Comparison of ENCODE assay signal across 8 mouse cellular contexts in the genomic region with DNA sequence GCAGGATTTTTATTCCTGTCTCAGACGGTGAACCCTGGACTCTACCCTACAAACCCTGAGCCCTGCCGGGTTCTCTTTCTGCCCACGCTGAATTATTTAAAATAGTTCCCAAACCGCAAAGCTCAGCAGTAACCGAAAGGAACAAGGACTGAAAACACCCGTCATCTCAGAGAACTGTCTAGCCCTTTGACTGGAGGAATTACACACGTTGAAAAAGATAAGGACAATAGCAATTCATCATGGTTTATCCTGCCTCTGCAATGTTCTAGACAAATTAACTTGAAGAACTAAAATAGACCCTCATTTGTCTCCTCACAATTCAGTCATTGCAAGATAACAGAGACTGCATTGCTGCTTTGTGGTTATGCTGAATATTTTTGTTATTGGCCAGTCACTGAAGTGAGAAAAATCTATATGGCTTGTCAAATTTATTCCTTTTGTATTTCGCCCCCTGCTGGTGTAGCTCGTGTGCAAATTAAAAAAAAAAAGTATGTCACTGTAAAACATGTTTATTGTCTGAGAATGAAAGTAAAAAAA. TPM values are rescaled to one million over a fixed set of nuclear protein-coding genes. Genes with fewer than 3 reads are reported as not detected.
A peak's percentile ranks its signal among the peaks of the same experiment; 100 is the strongest.
DNase-seq lines count a peak whose midpoint lies in the region; ATAC-seq and TF ChIP-seq lines count a peak whose summit lies in the region.

No protein-coding gene starts in this region.

- peak overlapping the region; percentile 67 for H3K4me2 ChIP-seq in midbrain, embryonic 12.5 days (replicated peaks)

- H3K4me1 ChIP-seq in cortical plate, adult 2 months (ENCODE audit: control insufficient read depth, insufficient read depth, low read length) = no peaks in the 10 kb centered on the region
- H3K4me1 ChIP-seq in limb, embryonic 10.5 days = 0 out of 2 replicates have a peak, but pooled peaks cover 13% of the 10 kb centered on the region
- H3K4me1 ChIP-seq in midbrain, embryonic 12.5 days = peaks cover 4% of the 10 kb centered on the region; the same call in 1 of the 2 replicates

- DNase-seq in urinary bladder, postnatal 36 days (ENCODE audit: low spot score in 2 of 2) = peak; percentile 28
- no peak for DNase-seq in urinary bladder, adult 2 months (ENCODE audit: low spot score)
- DNase-seq in kidney, adult 11 months = peak; percentile 64
- peak; percentile 37 for DNase-seq in limb, embryonic 10.5 days (ENCODE audit: low spot score)
- peak; percentile 63 to 84 for DNase-seq in spleen, postnatal 10 days (ENCODE audit: low spot score in 2 of 2)

- peak overlapping the region; percentile 95 for H3K27ac ChIP-seq in cortical plate, adult 2 months (ENCODE audit: insufficient read depth, low read length)
- peak overlapping the region; percentile 92 for H3K27ac ChIP-seq in limb, embryonic 10.5 days
- H3K27ac ChIP-seq in midbrain, embryonic 12.5 days (replicated peaks) = peak overlapping the region; percentile 91

- TF ChIP-seq CTCF in cortical plate, adult 2 months (IDR thresholded peaks at IDR 0.05; ENCODE audit: extremely low read depth, insufficient read depth, low read length) = no peak

- H3K4me3 ChIP-seq in cortical plate, adult 2 months (ENCODE audit: insufficient read depth, low read length) = peak overlapping the region; percentile 99
- peak overlapping the region; percentile 97 for H3K4me3 ChIP-seq in limb, embryonic 10.5 days
- peak overlapping the region; percentile 98 for H3K4me3 ChIP-seq in midbrain, embryonic 12.5 days

- peak overlapping the region; percentile 72 for H3K9ac ChIP-seq in midbrain, embryonic 12.5 days (replicated peaks)

- no peaks in the 10 kb centered on the region for H3K27me3 ChIP-seq in limb, embryonic 10.5 days (ENCODE audit: low read depth, poor library complexity, severe bottlenecking)
- no peaks in the 10 kb centered on the region for H3K27me3 ChIP-seq in midbrain, embryonic 12.5 days

- TF ChIP-seq POLR2A in cortical plate, adult 2 months (IDR thresholded peaks at IDR 0.05; ENCODE audit: extremely low read depth, insufficient read depth, low read length) = no peak

- H3K36me3 ChIP-seq in limb, embryonic 10.5 days = no peaks in the 10 kb centered on the region
- no peaks in the 10 kb centered on the region for H3K36me3 ChIP-seq in midbrain, embryonic 12.5 days

- ATAC-seq in granulocyte monocyte progenitor cell, adult 5-6 weeks (replicated peaks; ENCODE audit: poor library complexity, severe bottlenecking) = peak; percentile 16
- ATAC-seq in midbrain, embryonic 12.5 days (ENCODE audit: low FRiP score, low read depth) = no peak

- WGBS in limb, embryonic 10.5 days = 1% methylated on average over 9 of the region's 9 CpGs
- under 1% methylated on average over 9 of the region's 9 CpGs for WGBS in midbrain, embryonic 12.5 days

- no peaks in the 10 kb centered on the region for H3K9me3 ChIP-seq in limb, embryonic 10.5 days (replicated peaks)
- H3K9me3 ChIP-seq in midbrain, embryonic 12.5 days = no peaks in the 10 kb centered on the region

RNA-seq across cellular contexts. Expression of a gene that starts 1.0 kb away (rescaled TPM):
- polyA plus RNA-seq in urinary bladder, adult 2 months (2012; rRNA removed) = 63.9 and 67.6 TPM in 2 replicates
- 82.7 and 98.6 TPM in 2 replicates for polyA plus RNA-seq in cortical plate, adult 2 months (2012; rRNA removed)
- 47.8 and 58.4 TPM in 2 replicates for total RNA-seq in granulocyte monocyte progenitor cell, adult 5-6 weeks (2014; fragmentation: Nextera tagmentation)
- 44.6 and 50.5 TPM in 2 replicates for total RNA-seq in granulocyte monocyte progenitor cell, adult 5-6 weeks (2017)
- polyA plus RNA-seq in limb, embryonic 10.5 days (2016; fragmentation: Nextera tagmentation; extraction: Ambion mirVana) = 14.9 and 15.8 TPM in 2 replicates
- polyA plus RNA-seq in midbrain, embryonic 12.5 days (2016; fragmentation: Nextera tagmentation; extraction: Ambion mirVana) = 34.8 and 37.8 TPM in 2 replicates
